Mouse (Mus musculus): Measurements from ENCODE around the gene Hsf2. TPM values are rescaled to one million over a fixed set of nuclear protein-coding genes. Genes with fewer than 3 reads are reported as not detected.
"Not testable (repeated sequence)": the region's sequence is repeated elsewhere in the genome, so short reads cannot be mapped to it uniquely, and the experiment has no call there.

The Hsf2 gene
- 29.2 and 31.8 TPM in 2 replicates for polyA plus RNA-seq (2015; fragmentation: Nextera tagmentation; extraction: Ambion mirVana)

DNA sequence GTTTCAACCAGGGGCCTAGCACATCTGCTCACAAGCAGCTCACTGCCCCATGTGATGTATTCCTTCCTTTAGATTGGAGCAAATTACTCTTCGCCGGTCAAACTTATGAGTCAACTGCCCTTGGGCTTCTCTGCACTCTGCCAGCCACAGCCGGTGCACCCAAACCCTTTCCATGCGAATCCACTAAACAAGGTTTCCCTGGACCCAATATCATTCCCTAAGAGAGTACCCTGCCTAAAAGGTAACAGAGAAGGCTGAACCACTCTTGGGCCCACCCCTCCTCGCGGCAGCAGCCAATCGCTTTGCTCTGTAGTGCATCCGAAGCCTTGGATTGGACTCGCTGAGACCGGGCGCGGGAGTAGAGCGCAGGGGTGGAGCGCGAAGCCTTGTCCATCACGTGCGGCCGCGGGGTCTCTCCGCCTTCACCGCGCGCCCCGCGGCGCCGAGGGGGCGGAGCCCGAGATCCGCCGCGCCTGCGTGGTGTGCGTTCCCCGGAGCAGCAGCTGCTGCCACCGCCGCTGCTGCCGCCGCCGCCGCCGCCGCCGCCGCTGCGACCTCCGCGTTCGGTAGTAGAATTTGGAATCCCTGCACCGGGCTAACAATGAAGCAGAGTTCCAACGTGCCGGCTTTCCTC, at the start of gene Hsf2:
Hsf2 (plus strand) TSS at position 478 of the 634 bp plus-strand sequence.
- H3K4me3 ChIP-seq (replicated peaks) = peak within 1 kb of the TSS; percentile 91
- peaks cover 13% of the 10 kb centered on the region for H3K4me1 ChIP-seq
- H3K4me2 ChIP-seq = peak within 1 kb of the TSS; percentile 70
- H3K9ac ChIP-seq = peak within 1 kb of the TSS; percentile 97
- no peaks in the 10 kb centered on the region for H3K36me3 ChIP-seq
- no peaks in the 10 kb centered on the region for H3K27me3 ChIP-seq
- ATAC-seq (replicated peaks; ENCODE audit: low FRiP score) = peak; percentile 100
- no peaks in the 10 kb centered on the region for H3K9me3 ChIP-seq (replicated peaks)
- H3K27ac ChIP-seq = peak within 1 kb of the TSS; percentile 97
- 2% methylated on average over 51 of the region's 52 CpGs for WGBS

DNA sequence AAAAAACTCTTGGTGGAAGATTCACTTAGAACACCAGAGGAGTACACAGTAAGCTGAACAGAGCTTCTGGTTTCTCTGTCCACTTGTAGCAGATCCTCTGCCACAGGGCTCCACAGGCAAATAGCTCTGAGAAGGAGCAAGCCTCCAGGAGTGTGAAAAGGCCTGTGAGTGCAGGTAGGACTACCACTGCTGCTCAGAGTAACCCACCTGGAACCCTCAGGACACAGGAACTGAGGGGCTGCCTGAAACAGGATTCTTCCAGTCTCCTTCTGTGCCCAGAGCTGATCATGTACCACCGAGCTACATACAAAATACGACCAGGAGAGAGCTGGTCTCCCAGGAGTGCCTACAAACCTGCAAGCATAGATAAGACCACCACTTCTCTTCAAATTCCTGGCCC, 48.3 kb upstream of the Hsf2 start:
- Histone ChIP-seq H3K9ac (no peak overlapping the region), H3K27me3 (no peaks in the 10 kb centered on the region), H3K4me1 (no peaks in the 10 kb centered on the region), H3K4me3 (replicated peaks) (no peak overlapping the region), H3K4me2 (no peak overlapping the region), H3K36me3 (no peaks in the 10 kb centered on the region), H3K27ac (no peak overlapping the region), H3K9me3 (replicated peaks) (no peaks in the 10 kb centered on the region)
- 82% methylated on average over 2 of the region's 2 CpGs for WGBS
- ATAC-seq (replicated peaks; ENCODE audit: low FRiP score) = peak; percentile 27; the same call in 1 of the 2 replicates

DNA sequence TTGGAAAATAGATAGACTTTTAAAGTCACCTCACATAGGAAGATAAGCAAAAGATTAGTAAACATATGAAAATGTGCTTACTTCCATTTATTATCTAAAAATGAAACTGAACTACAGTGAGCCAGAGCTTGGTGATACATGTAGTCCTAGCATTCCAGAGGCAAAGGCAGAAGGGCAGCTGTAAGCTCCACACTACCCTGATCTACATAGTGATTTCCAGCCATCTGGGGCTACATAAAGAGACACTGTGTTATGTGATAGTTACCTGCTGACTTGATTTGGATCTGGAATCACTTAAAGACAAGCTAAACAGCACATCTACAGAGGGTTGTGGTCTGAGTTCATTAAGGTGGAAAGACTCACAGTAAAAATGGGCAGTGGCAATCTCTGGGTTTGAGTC, 45.1 kb upstream of the Hsf2 start:
- H3K36me3 ChIP-seq = no peaks in the 10 kb centered on the region
- H3K27ac ChIP-seq = no peak overlapping the region
- no peaks in the 10 kb centered on the region for H3K27me3 ChIP-seq
- no peak for ATAC-seq (replicated peaks; ENCODE audit: low FRiP score)
- H3K9me3 ChIP-seq (replicated peaks) = no peaks in the 10 kb centered on the region
- H3K9ac ChIP-seq = no peak overlapping the region
- H3K4me2 ChIP-seq = no peak overlapping the region
- no peaks in the 10 kb centered on the region for H3K4me1 ChIP-seq
- H3K4me3 ChIP-seq (replicated peaks) = no peak overlapping the region

DNA sequence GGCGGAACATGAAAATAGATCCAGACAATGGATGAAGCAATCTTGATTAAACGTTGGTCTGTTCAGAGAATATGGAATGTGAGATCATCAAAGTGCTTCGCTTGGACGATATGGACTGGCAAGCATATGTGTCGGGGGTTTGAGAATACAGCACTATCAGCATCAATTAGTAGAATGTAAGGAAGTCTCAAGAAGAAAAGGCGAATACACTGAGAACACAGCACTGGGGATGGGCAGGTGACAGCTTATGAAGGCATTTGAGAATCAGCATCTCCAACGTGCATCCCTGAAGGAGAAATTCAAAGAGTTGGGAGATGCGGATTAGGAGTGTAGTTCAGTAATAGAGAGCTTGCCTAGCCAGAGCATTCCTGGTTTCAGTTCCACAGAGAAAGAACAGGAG, 41.8 kb upstream of the Hsf2 start:
- Histone ChIP-seq H3K9me3 (replicated peaks) (no peaks in the 10 kb centered on the region), H3K27ac (no peak overlapping the region), H3K9ac (no peak overlapping the region), H3K36me3 (no peaks in the 10 kb centered on the region), H3K4me2 (no peak overlapping the region), H3K4me1 (no peaks in the 10 kb centered on the region), H3K27me3 (no peaks in the 10 kb centered on the region), H3K4me3 (replicated peaks) (no peak overlapping the region)
- 71% methylated on average over 8 of the region's 8 CpGs for WGBS
- ATAC-seq (replicated peaks; ENCODE audit: low FRiP score) = no peak

DNA sequence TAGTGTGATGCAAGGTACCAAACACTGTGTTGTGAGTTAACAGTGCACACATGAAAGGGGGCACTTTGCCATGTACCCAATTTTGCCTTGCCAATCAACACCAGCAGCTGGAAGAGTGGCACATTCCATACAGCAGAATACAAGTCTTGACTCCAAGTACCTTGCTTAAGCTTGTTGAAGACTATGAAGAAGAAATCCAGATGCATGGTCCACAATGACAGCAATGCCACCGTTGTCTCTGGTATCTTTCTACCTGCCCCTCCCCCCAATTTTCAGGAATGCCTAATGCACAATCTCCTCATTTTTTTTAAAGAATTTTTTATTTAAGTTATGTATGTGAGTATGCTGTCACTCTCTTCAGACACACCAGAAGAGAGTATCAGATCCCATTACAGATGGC, 40.5 kb upstream of the Hsf2 start:
- Histone ChIP-seq H3K4me1 (no peaks in the 10 kb centered on the region), H3K4me2 (no peak overlapping the region), H3K9me3 (replicated peaks) (no peaks in the 10 kb centered on the region), H3K9ac (no peak overlapping the region), H3K27me3 (no peaks in the 10 kb centered on the region), H3K36me3 (no peaks in the 10 kb centered on the region), H3K27ac (no peak overlapping the region), H3K4me3 (replicated peaks) (no peak overlapping the region)
- no peak for ATAC-seq (replicated peaks; ENCODE audit: low FRiP score)
- WGBS = 92% methylated on average over 1 of the region's 1 CpGs

DNA sequence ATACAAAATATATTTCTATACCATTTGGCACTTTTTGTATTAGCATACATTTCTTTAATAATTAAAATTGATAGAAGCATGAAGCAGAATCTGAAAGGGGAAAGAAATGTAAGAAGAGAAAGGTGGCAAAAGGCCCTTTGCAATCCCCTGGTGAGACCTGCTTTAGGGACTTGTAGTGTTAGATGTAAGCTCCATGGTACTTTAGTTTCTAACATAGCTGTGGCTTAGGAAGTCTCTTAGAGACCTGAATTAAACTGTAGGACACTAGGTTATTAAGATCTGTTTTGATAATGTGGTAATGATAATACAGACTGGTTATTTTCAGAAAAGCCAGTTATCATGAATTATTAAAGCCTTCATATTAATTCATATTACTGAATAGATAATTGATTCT, 38.5 kb upstream of the Hsf2 start:
- H3K9me3 ChIP-seq (replicated peaks) = no peaks in the 10 kb centered on the region
- H3K36me3 ChIP-seq = no peaks in the 10 kb centered on the region
- H3K4me3 ChIP-seq (replicated peaks) = no peak overlapping the region
- 0 out of 2 replicates have a peak, but pooled peaks have one; percentile 17 for ATAC-seq (replicated peaks; ENCODE audit: low FRiP score)
- no peak overlapping the region for H3K27ac ChIP-seq
- no peak overlapping the region for H3K4me2 ChIP-seq
- H3K9ac ChIP-seq = no peak overlapping the region
- H3K4me1 ChIP-seq = no peaks in the 10 kb centered on the region
- H3K27me3 ChIP-seq = no peaks in the 10 kb centered on the region

DNA sequence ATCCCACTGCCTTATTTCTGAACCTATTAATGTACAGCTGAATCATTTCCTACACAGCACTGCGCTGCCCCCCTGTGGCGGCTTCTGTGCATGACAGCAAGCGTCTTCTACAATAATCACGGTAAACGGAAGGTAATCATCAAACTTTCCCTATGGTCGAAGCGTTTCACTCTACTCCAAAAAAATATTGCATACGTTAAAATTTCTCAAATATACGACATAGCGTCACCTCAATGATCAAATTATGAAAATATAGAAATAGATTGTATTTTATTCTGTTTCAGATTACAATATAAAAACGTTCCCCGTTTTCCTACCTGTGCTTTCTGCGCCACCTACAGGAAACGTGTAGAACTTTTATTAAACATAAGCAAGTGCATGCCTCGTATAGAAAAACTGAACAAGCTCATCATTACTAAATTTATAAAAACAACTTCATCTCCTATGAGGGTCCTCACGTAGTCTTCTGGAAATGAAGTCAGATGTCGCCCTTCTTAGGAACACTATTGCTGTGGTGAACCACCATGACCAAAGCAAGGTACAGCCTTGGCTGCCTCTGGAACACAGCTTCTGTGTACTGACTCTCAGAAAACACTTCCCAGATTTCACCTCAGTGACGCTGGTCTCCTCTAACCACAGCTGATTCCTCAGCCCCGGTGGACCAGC, 38.0 kb upstream of the Hsf2 start:
- 4% methylated on average over 19 of the region's 19 CpGs for WGBS
- Histone ChIP-seq H3K9ac (no peak overlapping the region), H3K27me3 (no peaks in the 10 kb centered on the region), H3K9me3 (replicated peaks) (no peaks in the 10 kb centered on the region), H3K4me2 (peak overlapping the region; percentile 43), H3K4me1 (no peaks in the 10 kb centered on the region), H3K4me3 (replicated peaks) (peak overlapping the region; percentile 30), H3K27ac (no peak overlapping the region), H3K36me3 (no peaks in the 10 kb centered on the region)
- peak; percentile 68; the same call in 1 of the 2 replicates for ATAC-seq (replicated peaks; ENCODE audit: low FRiP score)

DNA sequence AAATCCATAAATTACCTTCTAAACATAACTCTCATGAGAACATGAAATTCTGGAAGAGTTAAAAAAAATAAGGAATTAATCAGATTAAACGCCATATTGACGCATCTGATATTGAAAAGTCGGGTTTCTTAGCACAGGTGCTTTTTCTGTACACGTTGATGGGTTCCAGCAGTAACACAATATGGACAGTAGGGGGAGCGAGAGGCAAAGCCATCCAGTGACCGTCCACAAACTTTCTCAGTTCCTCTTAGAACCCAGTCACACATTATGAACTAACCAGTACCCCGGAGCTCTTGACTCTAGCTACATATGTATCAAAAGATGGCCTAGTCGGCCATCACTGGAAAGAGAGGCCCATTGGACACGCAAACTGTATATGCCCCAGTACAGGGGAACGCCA, 22.9 kb upstream of the Hsf2 start:
- H3K4me1 ChIP-seq; H3K27me3 ChIP-seq; H3K27ac ChIP-seq; ATAC-seq (replicated peaks; ENCODE audit: low FRiP score); H3K4me3 ChIP-seq (replicated peaks); H3K4me2 ChIP-seq; H3K9me3 ChIP-seq (replicated peaks); H3K9ac ChIP-seq; H3K36me3 ChIP-seq: not testable (repeated sequence)
- 31% methylated on average over 10 of the region's 10 CpGs for WGBS

DNA sequence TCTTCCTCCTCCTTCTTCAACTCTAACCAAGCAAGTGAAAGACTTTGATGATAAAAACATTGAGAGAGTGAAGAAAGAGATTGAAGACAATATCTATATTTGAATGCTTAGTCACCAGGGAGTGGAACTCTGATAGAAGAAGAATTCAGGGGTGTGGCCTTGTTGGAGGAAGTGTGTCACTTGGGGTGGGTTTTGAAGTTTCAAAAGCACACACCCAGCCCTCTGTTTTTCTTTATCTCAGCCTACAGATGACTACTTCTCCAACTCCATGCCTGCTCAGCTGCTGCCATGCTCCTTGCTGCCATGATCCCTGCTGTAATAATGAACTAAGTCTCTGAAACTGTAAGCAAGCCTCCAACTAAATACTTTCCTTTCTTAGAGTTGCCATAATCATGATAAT, 20.4 kb upstream of the Hsf2 start:
- Histone ChIP-seq H3K27ac (no peak overlapping the region), H3K36me3 (no peaks in the 10 kb centered on the region), H3K27me3 (no peaks in the 10 kb centered on the region), H3K4me2 (no peak overlapping the region), H3K4me1 (no peaks in the 10 kb centered on the region), H3K9ac (no peak overlapping the region), H3K9me3 (replicated peaks) (no peaks in the 10 kb centered on the region), H3K4me3 (replicated peaks) (no peak overlapping the region)
- no peak for ATAC-seq (replicated peaks; ENCODE audit: low FRiP score)

DNA sequence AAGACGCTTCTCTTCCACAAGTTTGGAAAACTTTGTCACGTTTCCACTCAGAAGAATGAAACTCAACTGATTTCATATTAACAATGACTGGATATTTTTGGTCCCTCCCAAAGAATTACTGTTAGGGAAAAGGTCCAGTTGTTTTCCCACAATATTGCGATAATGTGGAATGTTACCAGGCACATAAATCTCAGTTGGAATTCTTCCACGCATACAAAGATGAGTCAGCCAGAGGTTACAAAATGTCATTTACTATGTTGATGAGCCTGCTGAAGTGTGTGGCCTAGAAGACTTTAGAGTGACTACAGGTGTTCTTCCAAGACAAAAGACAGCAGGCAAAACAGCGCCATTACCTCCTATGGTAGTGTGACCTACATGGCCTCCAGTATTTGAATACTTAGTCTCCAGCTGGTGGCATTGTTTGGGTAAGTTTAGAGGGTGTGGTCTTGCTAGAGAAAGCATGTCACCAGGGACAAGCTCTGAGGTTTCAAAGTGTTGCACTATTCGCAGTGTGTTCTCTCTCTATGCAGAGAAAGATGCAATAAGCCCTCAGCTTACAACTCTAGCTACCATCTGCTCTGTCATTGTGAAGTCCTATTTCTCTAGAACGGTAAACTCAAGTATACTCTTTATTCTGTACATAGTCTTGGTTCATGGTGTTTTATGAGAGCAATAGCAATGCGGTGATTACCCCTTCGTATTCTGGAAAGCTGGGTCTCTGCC, 8.9 kb upstream of the Hsf2 start:
- no peak overlapping the region for H3K4me3 ChIP-seq (replicated peaks)
- H3K4me2 ChIP-seq = no peak overlapping the region
- H3K4me1 ChIP-seq = no peaks in the 10 kb centered on the region
- no peaks in the 10 kb centered on the region for H3K9me3 ChIP-seq (replicated peaks)
- 76% methylated on average over 9 of the region's 9 CpGs for WGBS
- H3K36me3 ChIP-seq = no peaks in the 10 kb centered on the region
- no peak for ATAC-seq (replicated peaks; ENCODE audit: low FRiP score)
- H3K27me3 ChIP-seq = no peaks in the 10 kb centered on the region
- no peak overlapping the region for H3K27ac ChIP-seq
- no peak overlapping the region for H3K9ac ChIP-seq

DNA sequence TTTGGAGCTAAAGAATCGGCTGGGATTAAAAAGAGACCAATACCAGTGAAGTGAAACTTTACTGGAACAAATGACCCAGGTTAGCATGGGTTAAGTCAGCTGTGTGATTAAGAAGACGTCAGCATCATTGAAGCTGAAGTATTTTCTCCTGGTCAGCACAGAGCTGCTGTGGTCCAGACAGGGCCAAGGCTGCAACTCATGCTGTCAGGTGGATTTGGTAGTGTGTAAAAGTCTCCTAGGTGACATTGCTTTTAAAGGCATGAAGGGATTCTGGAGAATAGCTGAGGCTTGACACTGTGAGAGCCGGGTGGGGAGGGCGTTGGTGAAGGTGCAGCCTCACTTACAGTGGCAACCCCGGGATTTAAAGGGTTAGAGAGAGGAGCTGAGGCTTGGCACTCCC, 4.5 kb upstream of the Hsf2 start:
- 56% methylated on average over 5 of the region's 5 CpGs for WGBS

DNA sequence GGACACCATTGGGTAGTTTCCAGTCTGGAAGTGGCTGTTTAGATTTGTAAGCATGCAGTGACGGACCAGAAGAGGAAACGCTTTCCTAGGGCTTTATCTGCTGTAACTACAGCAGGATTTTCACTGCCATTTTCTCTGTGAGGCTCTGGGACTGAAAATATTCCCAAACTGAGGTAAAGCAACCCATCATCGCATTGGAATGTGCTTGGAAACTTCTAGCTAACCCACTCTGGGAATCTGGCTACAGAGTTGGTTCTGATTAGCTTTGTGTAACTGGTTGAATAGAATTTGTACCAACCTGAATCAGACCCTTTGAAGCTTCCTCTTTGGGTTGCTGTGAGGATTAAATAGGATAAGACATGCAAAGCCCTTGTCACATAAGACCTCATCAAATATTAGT, 1.4 kb upstream of the Hsf2 start:
- Histone ChIP-seq H3K27me3 (no peaks in the 10 kb centered on the region), H3K36me3 (no peaks in the 10 kb centered on the region), H3K9ac (no peak overlapping the region), H3K9me3 (replicated peaks) (no peaks in the 10 kb centered on the region), H3K27ac (no peak overlapping the region), H3K4me1 (peaks cover 13% of the 10 kb centered on the region), H3K4me2 (no peak overlapping the region), H3K4me3 (replicated peaks) (no peak overlapping the region)
- no peak for ATAC-seq (replicated peaks; ENCODE audit: low FRiP score)
- 89% methylated on average over 3 of the region's 3 CpGs for WGBS

More for the DNA sequence above, 4.5 kb upstream of the Hsf2 start:
- no peak for ATAC-seq (replicated peaks; ENCODE audit: low FRiP score)
- Histone ChIP-seq H3K36me3 (no peaks in the 10 kb centered on the region), H3K9me3 (replicated peaks) (no peaks in the 10 kb centered on the region), H3K4me3 (replicated peaks) (no peak overlapping the region), H3K27ac (no peak overlapping the region), H3K4me1 (no peaks in the 10 kb centered on the region), H3K27me3 (no peaks in the 10 kb centered on the region), H3K4me2 (no peak overlapping the region), H3K9ac (no peak overlapping the region)

All from kidney, embryonic 15.5 days (tissue).